In genomic region chr13:75942731-75943130, GRCm38 (mm10) we compare ENCODE assay signal across 9 mouse cellular contexts. TPM values are rescaled to one million over a fixed set of nuclear protein-coding genes. Genes with fewer than 3 reads are reported as not detected.
DNase-seq lines count a peak whose midpoint lies in the region; ATAC-seq and TF ChIP-seq lines count a peak whose summit lies in the region.
"Had no signal": no experiment of that assay in that cellular context is flagged by ENCODE, and none has a peak within 500 bp of the region (broad histone marks: within the 10 kb centered on the region; RNA-seq: fewer than 3 reads in every experiment).

No protein-coding gene starts in this region.

- H3K9ac ChIP-seq in hindbrain, embryonic 15.5 days, result peak overlapping the region; percentile 84

- H3K27me3 ChIP-seq in embryonic facial prominence, embryonic 10.5 days (replicated peaks; ENCODE audit: low read depth, poor library complexity, severe bottlenecking), result no peaks in the 10 kb centered on the region
- H3K27me3 ChIP-seq in hindbrain, embryonic 15.5 days, result no peaks in the 10 kb centered on the region

- peaks cover 36% of the 10 kb centered on the region for H3K36me3 ChIP-seq in embryonic facial prominence, embryonic 10.5 days (replicated peaks)
- H3K36me3 ChIP-seq in hindbrain, embryonic 15.5 days, result peaks cover 13% of the 10 kb centered on the region

- H3K4me1 ChIP-seq in embryonic facial prominence, embryonic 10.5 days, result peaks cover 19% of the 10 kb centered on the region
- peaks cover 25% of the 10 kb centered on the region for H3K4me1 ChIP-seq in hindbrain, embryonic 15.5 days (replicated peaks)

- TF ChIP-seq CTCF in left cerebral cortex, adult 2 months (IDR thresholded peaks at IDR 0.05), result no peak; the same call in 1 of the 2 replicates

- intact Hi-C loops in left cerebral cortex, adult 2 months (cut with DNase I), result loop anchor here (1.0 to 5.0 kb wide), 3 partner anchors 76 to 155 kb away; partner anchors contain the start of genes Arsk, Rfesd and Ttc37
- intact Hi-C loops in left cerebral cortex, postnatal 25 days (cut with DNase I), result loop anchor here (1.0 to 5.0 kb wide), 3 partner anchors 76 to 235 kb away; partner anchors contain the start of genes Ell2, Gpr150 and Rfesd

- no peaks in the 10 kb centered on the region for H3K9me3 ChIP-seq in embryonic facial prominence, embryonic 10.5 days
- H3K9me3 ChIP-seq in hindbrain, embryonic 15.5 days, result no peaks in the 10 kb centered on the region

- 1% methylated on average over 6 of the region's 6 CpGs for WGBS in embryonic facial prominence, embryonic 10.5 days
- 0% methylated on average over 6 of the region's 6 CpGs for WGBS in hindbrain, embryonic 15.5 days

- H3K4me2 ChIP-seq in hindbrain, embryonic 15.5 days, result peak overlapping the region; percentile 67

- peak overlapping the region; percentile 93 for H3K27ac ChIP-seq in left cerebral cortex, adult 2 months
- peak overlapping the region; percentile 100 for H3K27ac ChIP-seq in embryonic facial prominence, embryonic 10.5 days (replicated peaks)
- peak overlapping the region; percentile 99 for H3K27ac ChIP-seq in hindbrain, embryonic 15.5 days (replicated peaks)

- peak; percentile 27 for ATAC-seq in hindbrain, embryonic 15.5 days (ENCODE audit: low FRiP score, low read depth)

- H3K4me3 ChIP-seq in left cerebral cortex, adult 2 months, result peak overlapping the region; percentile 91
- peak overlapping the region; percentile 88 for H3K4me3 ChIP-seq in embryonic facial prominence, embryonic 10.5 days
- H3K4me3 ChIP-seq in hindbrain, embryonic 15.5 days, result peak overlapping the region; percentile 67

- no peak for DNase-seq in left cerebral cortex, adult 2 months (ENCODE audit: extremely low spot score in 1 of 2, low spot score in 2 of 2)
- no peak for DNase-seq in left cerebral cortex, postnatal 25 days (ENCODE audit: low spot score in 2 of 2)
- DNase-seq in embryonic facial prominence, embryonic 10.5 days (ENCODE audit: low spot score), result peak; percentile 58
- peak; percentile 61 for DNase-seq in mesoderm, embryonic 11.5 days (ENCODE audit: low read depth, low spot score)
- DNase-seq in frontal cortex, postnatal 36 days (ENCODE audit: low spot score in 2 of 2), result no peak
- no peak for DNase-seq in layer of hippocampus, adult 8-10 months (ENCODE audit: low spot score in 2 of 2)
- no peak for DNase-seq in spleen, postnatal 4 days (ENCODE audit: low spot score in 2 of 2)

RNA-seq across cellular contexts. Expression of gene Rhobtb3, which starts 1.0 kb away (rescaled TPM):
- total RNA-seq in left cerebral cortex, adult 2 months (2021), result 10 to 100 TPM; 13.6 to 15.3 TPM
- total RNA-seq in left cerebral cortex, postnatal 25 days (2021), result 10 to 100 TPM; 13.6 to 17.6 TPM
- polyA plus RNA-seq in embryonic facial prominence, embryonic 10.5 days (2016; fragmentation: Nextera tagmentation; extraction: Ambion mirVana), result 52.1 and 52.7 TPM in 2 replicates
- 21.0 and 22.0 TPM in 2 replicates for polyA plus RNA-seq in hindbrain, embryonic 15.5 days (2015; fragmentation: Nextera tagmentation; extraction: Ambion mirVana)
- total RNA-seq in layer of hippocampus, adult 8-10 months (2022), result 10 to 100 TPM; 16.1 to 18.6 (median 17.1) TPM

RNA-seq across cellular contexts. Expression of gene Spata9, which starts 24.2 kb away (rescaled TPM):
- not detected for total RNA-seq in left cerebral cortex, adult 2 months (2021)
- total RNA-seq in left cerebral cortex, postnatal 25 days (2021), result under 1 TPM in 1 of 2 experiments, not detected in 1; 0.37 TPM
- polyA plus RNA-seq in embryonic facial prominence, embryonic 10.5 days (2016; fragmentation: Nextera tagmentation; extraction: Ambion mirVana), result 0.56 and 0.62 TPM in 2 replicates
- 2.2 and 2.6 TPM in 2 replicates for polyA plus RNA-seq in hindbrain, embryonic 15.5 days (2015; fragmentation: Nextera tagmentation; extraction: Ambion mirVana)
- total RNA-seq in layer of hippocampus, adult 8-10 months (2022), result not detected
- total RNA-seq: neutrophil, adult 5-6 weeks had no signal

Comparison
In these comparisons a context has a peak if more than half of its experiments do, and no peak if none do; other contexts are left out.
1. DNase-seq: peak in embryonic facial prominence, embryonic 10.5 days (single experiment) and mesoderm, embryonic 11.5 days (single experiment); none in left cerebral cortex, adult 2 months (0 of 2), left cerebral cortex, postnatal 25 days (0 of 2), frontal cortex, postnatal 36 days (0 of 2), layer of hippocampus, adult 8-10 months (0 of 2) and spleen, postnatal 4 days (0 of 2).
2. Peak in every context shown above with its lines, with median percentiles within 50 percentile points of each other: H3K27ac ChIP-seq and H3K4me3 ChIP-seq.